Mouse (Mus musculus) heart, postnatal 0 days (tissue): ENCODE measurements around the gene Gm13276. TPM values are rescaled to one million over a fixed set of nuclear protein-coding genes. Genes with fewer than 3 reads are reported as not detected.
"Not testable (repeated sequence)": the region's sequence is repeated elsewhere in the genome, so short reads cannot be mapped to it uniquely, and the experiment has no call there.

Source experiments
- ATAC-seq: fragments of 200-750 bp; cut with Nextera tagmentation; 2 replicates; pipeline ENCODE4 v1.8.0; 2017; ENCODE audit warnings: low read depth, moderate number of reproducible peaks, moderate library complexity; ENCODE audit not compliant: insufficient read depth
- DNase-seq: peaks from one replicate; pipeline ENCODE4 v3.0.0-alpha.2; 2016; ENCODE audit warnings: low spot score
- H3K27ac ChIP-seq: fragments of 300-500 bp; sonication (generic); 2 replicates; pipeline ENCODE4 v1.5.1; 2014; ENCODE audit warnings: low read depth, mild to moderate bottlenecking
- H3K27me3 ChIP-seq: fragments of 300-500 bp; sonication (generic); 2 replicates; pipeline ENCODE4 v1.6.1; 2014; ENCODE audit warnings: low read length, mixed read lengths; ENCODE audit not compliant: control insufficient read depth, insufficient read depth
- H3K36me3 ChIP-seq: fragments of 300-500 bp; sonication (generic); replicated peaks from 2 replicates; pipeline ENCODE4 v1.6.1; 2014; ENCODE audit warnings: low read length, mixed read lengths; ENCODE audit not compliant: control insufficient read depth, insufficient read depth
- H3K4me1 ChIP-seq: fragments of 300-500 bp; sonication (generic); 2 replicates; pipeline ENCODE4 v1.6.1; 2014; ENCODE audit warnings: antibody characterized with exemption; ENCODE audit not compliant: control insufficient read depth, insufficient read depth
- H3K4me2 ChIP-seq: fragments of 300-500 bp; sonication (generic); 2 replicates; pipeline ENCODE4 v1.6.1; 2014; ENCODE audit warnings: low read depth, mild to moderate bottlenecking, low read length, moderate library complexity
- H3K4me3 ChIP-seq: fragments of 300-500 bp; sonication (generic); 2 replicates; pipeline ENCODE4 v1.5.1; 2014; ENCODE audit warnings: low read depth, low read length
- H3K9ac ChIP-seq: fragments of 300-500 bp; sonication (generic); replicated peaks from 2 replicates; pipeline ENCODE4 v1.6.1; 2014; ENCODE audit warnings: low read depth, low read length, mixed read lengths
- H3K9me3 ChIP-seq: fragments of 300-500 bp; sonication (generic); replicated peaks from 2 replicates; pipeline ENCODE4 v1.6.1; 2016; ENCODE audit warnings: low read length; ENCODE audit not compliant: control insufficient read depth
- CTCF ChIP-seq: IDR thresholded peaks from 2 replicates; pipeline ENCODE4 v1.5.1; 2016; ENCODE audit warnings: antibody characterized with exemption, control low read depth, low read depth
- WGBS: fragments of 180-500 bp; shearing (Covaris S2); extraction: QIAGEN DNeasy Blood & Tissue Kit; methylation state at CpG from one replicate; pipeline ENCODE4 v1.1.7; 2014; 5-methylcytosine and 5-hydroxymethylcytosine counted together
- polyA plus RNA-seq: library from polyadenylated mRNA; unstranded; fragments of >200 nt; fragmentation: Nextera tagmentation; extraction: Ambion mirVana; gene quantifications from 2 replicates; pipeline ENCODE4 v1.2.1, GENCODE M21; 2015
- total RNA-seq: library from RNA; depleted of rRNA; stranded (reverse); fragments of >200 nt; gene quantifications from 2 replicates; pipeline ENCODE4 v1.2.3, GENCODE M21; 2014; ENCODE audit warnings: low replicate concordance

The Gm13276 gene
- total and polyA plus RNA-seq, 2 experiments from 2014 or later, result not detected

- not testable (repeated sequence) for ATAC-seq, H3K36me3 ChIP-seq, H3K4me1 ChIP-seq, H3K9ac ChIP-seq, H3K27me3 ChIP-seq, H3K9me3 ChIP-seq, DNase-seq
- H3K27ac ChIP-seq, result peak within 1 kb of the TSS; percentile 82
- WGBS, result 9% methylated on average over 3 of the region's 7 CpGs
- H3K4me2 ChIP-seq, result peak within 1 kb of the TSS; percentile 47
- H3K4me3 ChIP-seq, result peak within 1 kb of the TSS; percentile 28; the same call in 1 of the 2 replicates
These were observed 3.7 kb upstream of the Gm13276 start, which contains the start of gene Ifnz for GRCm38 (mm10) chr4:88781831-88782230. Gene Ifnz, plus strand, starts transcription at chr4:88782131.

- DNase-seq, H3K27me3 ChIP-seq, H3K4me1 ChIP-seq, ATAC-seq, H3K36me3 ChIP-seq, H3K9me3 ChIP-seq, H3K9ac ChIP-seq: not testable (repeated sequence)
- WGBS, result 0% methylated on average over 5 of the region's 31 CpGs
- Histone ChIP-seq H3K4me2 (peak overlapping the region; percentile 47), H3K4me3 (peak overlapping the region; percentile 28; the same call in 1 of the 2 replicates), H3K27ac (peak overlapping the region; percentile 82)
These were observed 3.2 kb upstream of the Gm13276 start for GRCm38 (mm10) chr4:88782335-88782734.

GRCm38 (mm10) chr4:88788402-88788801, 2.9 kb downstream of the Gm13276 start, which contains the start of gene Gm13277:
Gene Gm13277, plus strand, starts transcription at chr4:88788632.
- not testable (repeated sequence) for DNase-seq, H3K4me1 ChIP-seq, H3K27ac ChIP-seq, H3K27me3 ChIP-seq, H3K36me3 ChIP-seq, H3K9me3 ChIP-seq, H3K4me2 ChIP-seq, H3K9ac ChIP-seq, H3K4me3 ChIP-seq, ATAC-seq
- WGBS, result 0% methylated on average over 2 of the region's 28 CpGs
- TF ChIP-seq CTCF, result peak; percentile 57

GRCm38 (mm10) chr4:88791250-88791649, 5.7 kb downstream of the Gm13276 start, which contains the start of gene Gm13278:
Gene Gm13278, plus strand, starts transcription at chr4:88791550.
- not testable (repeated sequence) for DNase-seq, H3K9me3 ChIP-seq, H3K4me3 ChIP-seq, H3K27ac ChIP-seq, H3K4me1 ChIP-seq, H3K36me3 ChIP-seq, H3K9ac ChIP-seq, ATAC-seq, H3K4me2 ChIP-seq, H3K27me3 ChIP-seq
- no CpG with 5 or more reads among the region's 28 CpGs for WGBS

GRCm38 (mm10) chr4:88793936-88794675, 8.6 kb downstream of the Gm13276 start, which contains the start of gene Gm13275:
Gene Gm13275, plus strand, starts transcription at chr4:88794487.
- H3K36me3 ChIP-seq, H3K4me3 ChIP-seq, H3K9me3 ChIP-seq, H3K4me2 ChIP-seq, ATAC-seq, H3K27me3 ChIP-seq, H3K27ac ChIP-seq, H3K9ac ChIP-seq, H3K4me1 ChIP-seq, DNase-seq: not testable (repeated sequence)
- 0% methylated on average over 7 of the region's 52 CpGs for WGBS
- peak; percentile 34; the same call in 1 of the 2 replicates for TF ChIP-seq CTCF

GRCm38 (mm10) chr4:88797097-88797496, 11.6 kb downstream of the Gm13276 start, which contains the start of gene Gm13279:
Gene Gm13279, plus strand, starts transcription at chr4:88797397.
- not testable (repeated sequence) for ATAC-seq, H3K9ac ChIP-seq, H3K9me3 ChIP-seq, H3K27me3 ChIP-seq, H3K4me1 ChIP-seq, H3K36me3 ChIP-seq, H3K27ac ChIP-seq, H3K4me3 ChIP-seq, DNase-seq, H3K4me2 ChIP-seq
- no CpG with 5 or more reads among the region's 28 CpGs for WGBS

- H3K4me2 ChIP-seq, H3K27me3 ChIP-seq, H3K4me3 ChIP-seq, H3K27ac ChIP-seq, H3K9me3 ChIP-seq, ATAC-seq, H3K4me1 ChIP-seq, H3K36me3 ChIP-seq, H3K9ac ChIP-seq, DNase-seq: not testable (repeated sequence)
- 6% methylated on average over 2 of the region's 7 CpGs for whole genome bisulfite sequencing
These were observed 13.9 kb downstream of the Gm13276 start, which contains the start of gene Gm13285 for GRCm38 (mm10) chr4:88799365-88799764. Gene Gm13285, plus strand, starts transcription at chr4:88799665.

GRCm38 (mm10) chr4:88802954-88803353, 17.4 kb downstream of the Gm13276 start, which contains the start of gene Gm13287:
Gene Gm13287, plus strand, starts transcription at chr4:88803254.
- not testable (repeated sequence) for H3K27me3 ChIP-seq, H3K4me2 ChIP-seq, ATAC-seq, DNase-seq, H3K9me3 ChIP-seq, H3K9ac ChIP-seq, H3K4me1 ChIP-seq, H3K27ac ChIP-seq, H3K4me3 ChIP-seq, H3K36me3 ChIP-seq
- no CpG with 5 or more reads among the region's 29 CpGs for WGBS
